Mouse (Mus musculus) lung, postnatal 0 days (tissue): ENCODE data around the gene Zfp874a. TPM values are rescaled to one million over a fixed set of nuclear protein-coding genes. Genes with fewer than 3 reads are reported as not detected.
"Not testable (repeated sequence)": the region's sequence is repeated elsewhere in the genome, so short reads cannot be mapped to it uniquely, and the experiment has no call there.

Source experiments
- ATAC-seq: fragments of 200-750 bp; cut with Nextera tagmentation; 2 replicates; pipeline ENCODE4 v1.8.0; 2017; ENCODE audit warnings: moderate library complexity
- DNase-seq: peaks from one replicate; pipeline ENCODE4 v3.0.0-alpha.2; 2016; ENCODE audit warnings: low spot score
- H3K27ac ChIP-seq: fragments of 300-500 bp; sonication (generic); 2 replicates; pipeline ENCODE4 v1.5.1; 2014; ENCODE audit warnings: antibody characterized with exemption, mild to moderate bottlenecking, low read length, mixed read lengths
- H3K27me3 ChIP-seq: fragments of 300-500 bp; sonication (generic); replicated peaks from 2 replicates; pipeline ENCODE4 v1.6.1; 2014; ENCODE audit warnings: low read length, mixed read lengths; ENCODE audit not compliant: insufficient read depth
- H3K36me3 ChIP-seq: fragments of 300-500 bp; sonication (generic); 2 replicates; pipeline ENCODE4 v1.6.1; 2014; ENCODE audit warnings: low read length, mixed read lengths; ENCODE audit not compliant: insufficient read depth
- H3K4me1 ChIP-seq: fragments of 300-500 bp; sonication (generic); 2 replicates; pipeline ENCODE4 v1.6.1; 2014; ENCODE audit warnings: antibody characterized with exemption, low read depth, low read length, mixed read lengths; ENCODE audit not compliant: insufficient read depth
- H3K4me2 ChIP-seq: fragments of 300-500 bp; sonication (generic); replicated peaks from 2 replicates; pipeline ENCODE4 v1.6.1; 2014; ENCODE audit warnings: low read depth, mild to moderate bottlenecking, low read length, moderate library complexity, mixed read lengths
- H3K4me3 ChIP-seq: fragments of 300-500 bp; sonication (generic); 2 replicates; pipeline ENCODE4 v1.5.1; 2014; ENCODE audit warnings: low read depth, low read length
- H3K9ac ChIP-seq: fragments of 300-500 bp; sonication (generic); replicated peaks from 2 replicates; pipeline ENCODE4 v1.6.1; 2014; ENCODE audit warnings: low read depth, mild to moderate bottlenecking
- H3K9me3 ChIP-seq: fragments of 300-500 bp; sonication (generic); 2 replicates; pipeline ENCODE4 v1.6.1; 2016; ENCODE audit warnings: low read length, mixed read lengths
- CTCF ChIP-seq: IDR thresholded peaks from 2 replicates; pipeline ENCODE4 v1.5.1; 2016; ENCODE audit warnings: antibody characterized with exemption, mild to moderate bottlenecking
- EP300 ChIP-seq: IDR thresholded peaks from 2 replicates; pipeline ENCODE4 v1.6.1; 2016; ENCODE audit warnings: antibody characterized with exemption, mild to moderate bottlenecking, control low read depth
- WGBS: fragments of 180-500 bp; shearing (Covaris S2); extraction: QIAGEN DNeasy Blood & Tissue Kit; methylation state at CpG from one replicate; pipeline ENCODE4 v1.1.7; 2014; 5-methylcytosine and 5-hydroxymethylcytosine counted together
- polyA plus RNA-seq: library from polyadenylated mRNA; unstranded; fragments of >200 nt; fragmentation: Nextera tagmentation; extraction: Ambion mirVana; gene quantifications from 2 replicates; pipeline ENCODE4 v1.2.1, GENCODE M21; 2015

Gene Zfp874a
- polyA plus RNA-seq, 1 experiment from 2014 or later, result 8.8 TPM

GRCm38 (mm10) chr13:67428116-67428515 lies 23.3 kb downstream of the Zfp874a start:
- ATAC-seq, result no peak
- no peak for DNase-seq
- Histone ChIP-seq H3K4me3 (no peak overlapping the region), H3K4me1 (no peaks in the 10 kb centered on the region), H3K27me3 (no peaks in the 10 kb centered on the region), H3K4me2 (no peak overlapping the region), H3K27ac (no peak overlapping the region), H3K9ac (no peak overlapping the region), H3K36me3 (no peaks in the 10 kb centered on the region), H3K9me3 (no peaks in the 10 kb centered on the region)
- no peak for TF ChIP-seq EP300
- no peak for TF ChIP-seq CTCF
- 74% methylated on average over 3 of the region's 3 CpGs for WGBS

GRCm38 (mm10) chr13:67425699-67426098 lies 25.7 kb downstream of the Zfp874a start:
- H3K27me3 ChIP-seq, H3K9ac ChIP-seq, ATAC-seq, H3K4me1 ChIP-seq, H3K9me3 ChIP-seq, H3K36me3 ChIP-seq, H3K4me2 ChIP-seq, H3K27ac ChIP-seq, DNase-seq, H3K4me3 ChIP-seq: not testable (repeated sequence)

GRCm38 (mm10) chr13:67422532-67422931 lies 28.9 kb downstream of the Zfp874a start:
- not testable (repeated sequence) for H3K27me3 ChIP-seq, ATAC-seq, H3K9ac ChIP-seq, H3K27ac ChIP-seq, H3K4me2 ChIP-seq, H3K36me3 ChIP-seq, H3K9me3 ChIP-seq, DNase-seq, H3K4me3 ChIP-seq, H3K4me1 ChIP-seq
- WGBS, result 88% methylated on average over 2 of the region's 2 CpGs

- peak within 1 kb of the TSS; percentile 69 for H3K4me2 ChIP-seq
- peak; percentile 49 for DNase-seq
- no peaks in the 10 kb centered on the region for H3K27me3 ChIP-seq
- no peak within 1 kb of the TSS for H3K27ac ChIP-seq
- ATAC-seq, result peak; percentile 82
- peak within 1 kb of the TSS; percentile 50 for H3K4me3 ChIP-seq
- peak within 1 kb of the TSS; percentile 55 for H3K9ac ChIP-seq
- TF ChIP-seq CTCF (no peak), EP300 (no peak)
- H3K9me3 ChIP-seq, result no peaks in the 10 kb centered on the region
- no peaks in the 10 kb centered on the region for H3K36me3 ChIP-seq
- WGBS, result 2% methylated on average over 22 of the region's 22 CpGs
- H3K4me1 ChIP-seq, result 0 out of 2 replicates have a peak, but pooled peaks cover 4% of the 10 kb centered on the region
These were observed 30.1 kb downstream of the Zfp874a start, which contains the start of gene Zfp459 for GRCm38 (mm10) chr13:67421207-67421857. TSS of gene Zfp459 (minus strand) at chr13:67421418.

- peak overlapping the region; percentile 69 for H3K4me2 ChIP-seq
- ATAC-seq, result peak; percentile 40
- peak overlapping the region; percentile 55 for H3K9ac ChIP-seq
- peak; percentile 5 for DNase-seq
- 28% methylated on average over 11 of the region's 11 CpGs for WGBS
- H3K27me3 ChIP-seq, result no peaks in the 10 kb centered on the region
- H3K4me3 ChIP-seq, result peak overlapping the region; percentile 50
- no peak overlapping the region for H3K27ac ChIP-seq
- H3K36me3 ChIP-seq, result no peaks in the 10 kb centered on the region
- no peak for TF ChIP-seq EP300
- TF ChIP-seq CTCF, result no peak
- no peaks in the 10 kb centered on the region for H3K9me3 ChIP-seq
- H3K4me1 ChIP-seq, result 0 out of 2 replicates have a peak, but pooled peaks cover 4% of the 10 kb centered on the region
These were observed 30.7 kb downstream of the Zfp874a start for GRCm38 (mm10) chr13:67420558-67421206.

- Histone ChIP-seq H3K4me3 (no peak overlapping the region), H3K9ac (no peak overlapping the region), H3K4me1 (0 out of 2 replicates have a peak, but pooled peaks cover 4% of the 10 kb centered on the region), H3K27me3 (no peaks in the 10 kb centered on the region), H3K27ac (no peak overlapping the region), H3K9me3 (no peaks in the 10 kb centered on the region), H3K36me3 (no peaks in the 10 kb centered on the region), H3K4me2 (no peak overlapping the region)
- DNase-seq, result no peak
- no peak for ATAC-seq
- 87% methylated on average over 3 of the region's 3 CpGs for WGBS
- TF ChIP-seq CTCF (0 out of 2 replicates have a peak, but pooled peaks have one; percentile 11), EP300 (no peak)
These were observed 34.6 kb downstream of the Zfp874a start for GRCm38 (mm10) chr13:67416811-67417210.
